Mouse (Mus musculus) limb, embryonic 13.5 days (tissue): Measurements from ENCODE around the gene Uba3. TPM values are rescaled to one million over a fixed set of nuclear protein-coding genes. Genes with fewer than 3 reads are reported as not detected.

Experiments
- ATAC-seq: fragments of 200-750 bp; cut with Nextera tagmentation; 2 replicates; pipeline ENCODE4 v1.8.0; 2017; ENCODE audit warnings: low read depth, moderate number of reproducible peaks, moderate TSS enrichment; ENCODE audit not compliant: low FRiP score
- H3K27ac ChIP-seq: fragments of 300-500 bp; sonication (generic); 2 replicates; pipeline ENCODE4 v1.5.1; 2015; ENCODE audit warnings: inconsistent platforms, mild to moderate bottlenecking, moderate library complexity
- H3K27me3 ChIP-seq: fragments of 300-500 bp; sonication (generic); 2 replicates; pipeline ENCODE4 v1.6.1; 2015; ENCODE audit warnings: mild to moderate bottlenecking, inconsistent platforms
- H3K36me3 ChIP-seq: fragments of 300-500 bp; sonication (generic); 2 replicates; pipeline ENCODE4 v1.6.1; 2015; ENCODE audit warnings: inconsistent platforms, mild to moderate bottlenecking, moderate library complexity
- H3K4me1 ChIP-seq: fragments of 300-500 bp; sonication (generic); 2 replicates; pipeline ENCODE4 v1.6.1; 2015; ENCODE audit warnings: inconsistent platforms
- H3K4me2 ChIP-seq: fragments of 300-500 bp; sonication (generic); replicated peaks from 2 replicates; pipeline ENCODE4 v1.6.1; 2015; ENCODE audit warnings: inconsistent platforms, mild to moderate bottlenecking, moderate library complexity
- H3K4me3 ChIP-seq: fragments of 300-500 bp; sonication (generic); 2 replicates; pipeline ENCODE4 v1.5.1; 2015; ENCODE audit warnings: moderate library complexity, mild to moderate bottlenecking, inconsistent platforms
- H3K9ac ChIP-seq: fragments of 300-500 bp; sonication (generic); 2 replicates; pipeline ENCODE4 v1.6.1; 2015; ENCODE audit warnings: mild to moderate bottlenecking, inconsistent platforms
- H3K9me3 ChIP-seq: fragments of 300-500 bp; sonication (generic); 2 replicates; pipeline ENCODE4 v1.6.1; 2016; ENCODE audit warnings: inconsistent platforms
- WGBS: fragments of 180-500 bp; shearing (Covaris S2); methylation state at CpG from one replicate; pipeline ENCODE4 v1.1.7; 2015; 5-methylcytosine and 5-hydroxymethylcytosine counted together
- polyA plus RNA-seq: library from polyadenylated mRNA; unstranded; fragments of >200 nt; fragmentation: Nextera tagmentation; extraction: Ambion mirVana; gene quantifications from 2 replicates; pipeline ENCODE4 v1.2.1, GENCODE M21; 2015

Gene Uba3
- polyA plus RNA-seq, 1 experiment from 2014 or later, result 90.1 TPM

DNA sequence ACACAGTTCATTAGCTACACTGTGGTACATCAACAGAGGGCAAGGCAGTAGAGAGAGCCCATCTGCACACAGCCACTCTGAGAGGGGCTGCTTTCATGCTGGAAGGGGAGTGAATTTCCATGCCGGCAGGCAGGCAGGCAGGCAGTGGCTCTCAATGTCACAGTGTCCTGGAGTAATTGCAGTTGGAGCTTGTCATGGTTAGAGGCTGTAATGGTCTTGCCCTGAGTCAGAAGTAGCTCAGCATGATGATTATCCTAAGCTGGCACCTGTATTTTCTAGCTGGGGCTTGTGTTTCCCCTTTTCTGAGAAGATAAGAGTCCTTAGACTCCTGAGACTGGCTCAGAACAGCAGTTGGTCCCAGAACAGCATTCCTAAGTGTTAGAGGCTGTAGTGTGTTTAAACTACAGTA is 20.6 kb upstream of the Uba3 start:
- 46% methylated on average over 1 of the region's 1 CpGs for WGBS
- H3K36me3 ChIP-seq, result peaks cover 17% of the 10 kb centered on the region

DNA sequence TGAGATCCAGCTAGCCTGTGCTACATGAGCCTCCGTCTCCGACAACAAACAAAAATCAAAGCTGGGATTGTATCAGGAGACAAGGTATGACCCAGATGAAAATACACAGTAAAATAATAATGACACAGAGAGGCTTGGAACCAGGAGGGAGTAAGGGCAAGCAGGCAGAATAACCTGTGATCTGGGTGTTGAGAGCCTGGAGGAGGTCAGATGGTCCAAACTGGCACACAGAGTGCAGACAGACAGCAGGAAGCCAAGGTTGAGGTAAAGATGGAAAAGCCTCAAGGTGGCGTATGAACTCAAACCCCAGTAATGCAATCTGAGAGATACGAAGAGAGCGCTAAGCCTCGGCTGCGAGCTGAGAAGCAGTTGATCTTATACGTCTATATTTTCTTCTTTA is 19.1 kb upstream of the Uba3 start:
- 92% methylated on average over 8 of the region's 8 CpGs for WGBS
- peaks cover 22% of the 10 kb centered on the region for H3K4me1 ChIP-seq
- peaks cover 6% of the 10 kb centered on the region; the same call in 1 of the 2 replicates for H3K36me3 ChIP-seq
- no peak overlapping the region for H3K4me2 ChIP-seq
- H3K9ac ChIP-seq, result no peak overlapping the region
- H3K9me3 ChIP-seq, result 0 out of 2 replicates have a peak, but pooled peaks cover 4% of the 10 kb centered on the region
- ATAC-seq, result no peak
- H3K27me3 ChIP-seq, result peaks cover 29% of the 10 kb centered on the region
- no peak overlapping the region for H3K4me3 ChIP-seq
- no peak overlapping the region for H3K27ac ChIP-seq

More for the DNA sequence above, 20.6 kb upstream of the Uba3 start:
- Histone ChIP-seq H3K4me2 (no peak overlapping the region), H3K27me3 (peaks cover 43% of the 10 kb centered on the region), H3K4me3 (no peak overlapping the region), H3K4me1 (peaks cover 20% of the 10 kb centered on the region), H3K9me3 (0 out of 2 replicates have a peak, but pooled peaks cover 4% of the 10 kb centered on the region), H3K27ac (no peak overlapping the region), H3K9ac (no peak overlapping the region)
- ATAC-seq, result no peak

DNA sequence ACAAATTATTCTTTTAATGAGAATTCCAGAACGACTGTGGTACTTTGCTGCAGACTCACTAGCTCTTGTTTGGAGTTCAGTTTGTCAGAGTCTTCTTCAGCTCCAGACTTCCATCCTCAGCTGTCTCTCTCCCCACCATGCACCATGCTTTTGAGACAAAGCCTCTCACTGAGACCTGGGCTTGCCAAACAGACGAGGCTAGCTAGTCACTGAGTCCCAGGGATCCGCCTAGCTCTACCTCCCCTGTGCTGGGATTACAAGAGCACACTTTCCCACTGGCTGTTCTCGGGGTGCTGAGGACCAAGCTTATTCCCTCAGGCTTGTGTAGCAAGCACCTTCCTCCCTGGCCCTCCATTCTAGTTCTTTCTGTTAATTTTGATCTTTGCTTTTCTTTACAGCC is 18.1 kb upstream of the Uba3 start:
- H3K4me3 ChIP-seq, result no peak overlapping the region
- H3K9ac ChIP-seq, result no peak overlapping the region
- 0 out of 2 replicates have a peak, but pooled peaks cover 4% of the 10 kb centered on the region for H3K9me3 ChIP-seq
- peaks cover 3% of the 10 kb centered on the region; the same call in 1 of the 2 replicates for H3K36me3 ChIP-seq
- H3K27ac ChIP-seq, result no peak overlapping the region
- H3K27me3 ChIP-seq, result peaks cover 23% of the 10 kb centered on the region
- WGBS, result 64% methylated on average over 4 of the region's 4 CpGs
- no peak for ATAC-seq
- H3K4me1 ChIP-seq, result peaks cover 22% of the 10 kb centered on the region
- no peak overlapping the region for H3K4me2 ChIP-seq

DNA sequence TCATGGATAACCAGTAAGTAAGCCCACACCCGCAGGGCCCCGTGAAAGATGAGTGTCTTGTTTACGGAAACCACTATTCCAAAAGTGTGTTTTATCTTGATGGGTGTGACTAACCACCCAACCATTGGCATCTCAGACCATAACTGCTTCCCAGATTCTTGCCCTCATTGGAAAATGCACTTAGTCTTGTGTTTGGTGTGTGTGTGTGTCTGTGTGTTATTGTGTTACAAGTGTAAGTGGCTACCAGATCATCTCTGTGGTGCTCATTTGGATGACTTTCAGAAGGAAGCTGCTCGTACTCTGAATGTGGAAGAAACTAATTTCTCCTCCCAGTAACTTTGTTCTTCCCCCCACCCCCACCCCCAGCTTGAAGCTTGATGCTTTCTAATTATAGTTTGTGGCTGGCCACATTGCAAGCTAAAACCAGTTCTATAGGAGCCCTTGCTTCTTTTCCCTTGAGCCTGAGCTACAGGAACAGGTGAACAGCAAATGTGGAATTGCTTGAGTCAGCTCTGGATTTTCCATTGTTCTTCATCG is 17.6 kb upstream of the Uba3 start:
- Histone ChIP-seq H3K9me3 (0 out of 2 replicates have a peak, but pooled peaks cover 4% of the 10 kb centered on the region), H3K9ac (no peak overlapping the region), H3K4me2 (no peak overlapping the region), H3K4me3 (no peak overlapping the region), H3K4me1 (peaks cover 22% of the 10 kb centered on the region), H3K27ac (peak overlapping the region; percentile 28; the same call in 1 of the 2 replicates), H3K36me3 (peaks cover 3% of the 10 kb centered on the region; the same call in 1 of the 2 replicates), H3K27me3 (peaks cover 18% of the 10 kb centered on the region)
- WGBS, result 62% methylated on average over 5 of the region's 5 CpGs
- ATAC-seq, result peak; percentile 72

DNA sequence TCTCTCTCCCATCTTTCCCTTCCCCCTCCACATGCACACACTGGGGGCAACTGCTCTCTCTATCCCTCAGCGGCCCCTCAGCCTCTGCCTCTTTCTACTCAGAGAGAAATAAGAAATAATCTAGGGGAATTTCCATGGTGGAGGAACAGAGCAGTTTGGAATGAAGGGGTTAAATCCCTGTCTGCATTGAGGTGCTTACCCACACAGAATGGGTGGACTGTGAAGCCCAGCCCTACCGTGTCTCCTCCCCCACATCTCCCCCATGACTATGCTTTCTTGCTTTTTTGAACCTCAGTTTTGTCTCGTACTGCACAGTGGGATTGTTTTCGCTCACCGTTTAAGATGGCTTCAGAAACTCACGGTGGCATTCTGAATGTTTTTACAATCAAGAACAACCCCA is 16.9 kb upstream of the Uba3 start:
- H3K9me3 ChIP-seq, result no peaks in the 10 kb centered on the region
- no peak overlapping the region for H3K9ac ChIP-seq
- H3K4me1 ChIP-seq, result peaks cover 22% of the 10 kb centered on the region
- no peak overlapping the region for H3K4me2 ChIP-seq
- no peak for ATAC-seq
- peak overlapping the region; percentile 34; the same call in 1 of the 2 replicates for H3K27ac ChIP-seq
- no peak overlapping the region for H3K4me3 ChIP-seq
- H3K36me3 ChIP-seq, result peaks cover 3% of the 10 kb centered on the region; the same call in 1 of the 2 replicates
- 53% methylated on average over 6 of the region's 6 CpGs for WGBS
- peaks cover 15% of the 10 kb centered on the region for H3K27me3 ChIP-seq

DNA sequence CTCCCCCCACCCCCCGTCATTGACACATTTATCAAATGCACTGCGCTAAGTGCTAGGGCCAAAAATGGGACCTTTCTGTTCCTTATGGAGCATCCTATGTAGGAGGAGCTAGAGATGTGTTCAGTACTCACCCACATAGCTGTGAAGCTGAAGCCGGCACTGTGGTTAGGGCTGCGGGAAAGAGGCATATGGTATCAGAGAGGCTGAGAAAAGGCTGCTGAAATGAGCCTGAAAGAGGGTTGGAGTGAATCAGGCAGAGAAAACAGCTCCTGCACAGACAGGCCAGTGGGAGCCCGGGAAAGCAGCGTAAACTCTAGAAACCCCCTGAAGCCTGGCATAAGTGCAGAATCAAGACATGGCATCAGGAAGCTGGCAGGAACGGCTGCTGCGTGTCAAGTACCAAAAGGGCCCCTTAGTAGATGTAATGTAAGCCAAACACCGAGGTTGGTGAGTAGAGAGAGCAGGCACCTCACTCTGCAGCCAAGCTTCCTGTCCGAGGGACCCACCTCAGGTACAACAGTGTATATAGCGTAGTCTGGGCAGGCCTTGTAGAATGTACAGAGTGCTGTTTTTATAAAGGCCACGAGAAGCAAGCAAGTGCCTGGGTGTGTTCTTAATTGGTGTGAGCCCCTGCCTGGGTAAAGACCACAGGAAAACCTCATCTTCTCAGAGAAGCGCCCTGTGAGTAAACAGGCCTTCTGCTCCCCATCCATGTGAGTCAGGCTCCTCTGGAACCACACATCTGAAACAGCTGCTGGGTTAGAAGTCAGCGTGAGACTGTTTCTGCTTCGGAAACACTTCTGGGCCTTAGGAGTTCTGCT is 16.0 kb upstream of the Uba3 start:
- Histone ChIP-seq H3K4me1 (peaks cover 22% of the 10 kb centered on the region), H3K9ac (no peak overlapping the region), H3K4me2 (no peak overlapping the region), H3K4me3 (no peak overlapping the region), H3K36me3 (no peaks in the 10 kb centered on the region), H3K27ac (peak overlapping the region; percentile 34; the same call in 1 of the 2 replicates), H3K9me3 (no peaks in the 10 kb centered on the region), H3K27me3 (peaks cover 7% of the 10 kb centered on the region; the same call in 1 of the 2 replicates)
- ATAC-seq, result no peak
- 64% methylated on average over 15 of the region's 15 CpGs for WGBS

DNA sequence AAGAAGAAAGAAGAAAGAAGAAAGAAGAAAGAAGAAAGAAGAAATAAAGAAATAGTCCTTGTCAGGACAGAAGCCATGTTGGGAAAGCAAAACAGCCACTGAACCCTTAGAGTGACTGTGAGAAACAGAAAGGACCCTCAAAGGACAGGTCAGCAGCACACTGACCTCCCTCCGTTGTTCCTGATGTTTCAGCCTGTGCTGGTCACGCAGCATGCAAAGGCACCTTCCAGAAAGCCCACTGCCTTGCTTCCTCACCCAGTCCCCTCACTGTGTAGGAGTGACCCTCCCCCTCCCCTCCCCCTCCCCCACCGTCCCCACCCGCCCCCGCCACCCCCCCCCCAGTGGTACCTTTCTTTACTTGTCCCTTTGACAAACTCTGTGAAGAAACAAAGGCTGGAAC is 15.2 kb upstream of the Uba3 start:
- Histone ChIP-seq H3K9me3 (no peaks in the 10 kb centered on the region), H3K27ac (no peak overlapping the region)
- 73% methylated on average over 3 of the region's 5 CpGs for WGBS

DNA sequence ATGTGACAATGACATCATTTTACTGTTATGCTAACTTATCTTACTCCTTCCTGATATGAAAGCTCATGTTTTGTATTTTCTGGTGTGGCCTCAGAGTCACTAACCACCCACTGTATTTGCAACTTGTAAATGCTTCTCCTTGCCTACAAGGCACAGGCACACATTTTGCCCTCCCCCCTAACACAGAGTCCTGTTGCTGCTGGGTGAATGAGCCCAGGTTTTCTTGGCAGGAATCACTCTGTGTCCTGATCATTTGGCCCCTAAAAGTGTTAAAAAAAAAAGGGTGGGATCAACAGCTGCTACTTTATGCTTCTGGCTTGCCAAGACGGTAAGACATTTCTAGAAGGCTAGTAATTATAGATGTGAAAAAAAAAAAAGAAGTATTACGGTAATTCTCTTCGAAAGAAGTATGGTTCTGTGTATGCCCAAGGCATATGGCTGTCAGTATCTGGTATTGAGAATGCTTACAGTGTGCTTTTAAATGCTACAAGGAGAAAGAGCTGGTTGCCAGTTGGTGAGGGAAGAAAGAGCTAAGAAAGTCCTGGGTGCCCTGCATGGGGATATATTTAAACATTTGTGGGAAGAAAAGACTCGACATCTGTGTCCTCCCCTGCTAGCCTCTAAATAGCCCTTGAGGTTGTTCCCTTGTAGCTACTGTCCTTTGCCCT is 10.8 kb upstream of the Uba3 start:
- H3K9ac ChIP-seq, result no peak overlapping the region

More for the DNA sequence above, 15.2 kb upstream of the Uba3 start:
- H3K4me2 ChIP-seq, result no peak overlapping the region
- H3K9ac ChIP-seq, result no peak overlapping the region
- peaks cover 22% of the 10 kb centered on the region for H3K4me1 ChIP-seq
- H3K36me3 ChIP-seq, result no peaks in the 10 kb centered on the region
- peaks cover under 1% of the 10 kb centered on the region; the same call in 1 of the 2 replicates for H3K27me3 ChIP-seq
- ATAC-seq, result no peak
- H3K4me3 ChIP-seq, result no peak overlapping the region

DNA sequence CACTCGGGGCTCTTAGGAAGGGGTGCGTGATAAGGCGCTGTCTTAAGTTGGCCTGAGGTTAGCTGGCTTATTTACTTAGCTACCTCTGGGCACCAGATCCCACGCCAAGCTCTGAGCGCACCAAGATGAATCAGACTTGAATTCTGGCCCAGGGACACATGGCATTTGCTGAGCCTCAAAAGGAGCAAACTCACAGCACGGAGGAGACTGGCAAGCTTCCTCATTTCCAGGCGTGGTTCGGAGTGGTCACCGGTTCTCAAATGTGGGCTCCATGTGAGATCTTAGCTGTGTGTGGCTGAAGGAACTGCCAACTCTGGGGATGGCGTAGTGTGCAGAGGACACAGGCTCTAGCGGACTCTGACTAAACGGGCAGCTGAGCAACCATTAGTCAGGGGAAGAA is 6.5 kb upstream of the Uba3 start:
- peaks cover 8% of the 10 kb centered on the region; the same call in 1 of the 2 replicates for H3K27me3 ChIP-seq
- H3K4me1 ChIP-seq, result peaks cover 15% of the 10 kb centered on the region
- WGBS, result 70% methylated on average over 12 of the region's 12 CpGs
- no peak overlapping the region for H3K9ac ChIP-seq
- peaks cover 7% of the 10 kb centered on the region; the same call in 1 of the 2 replicates for H3K36me3 ChIP-seq
- no peak for ATAC-seq
- peak overlapping the region; percentile 76 for H3K4me2 ChIP-seq
- H3K27ac ChIP-seq, result no peak overlapping the region
- H3K4me3 ChIP-seq, result peak overlapping the region; percentile 57
- no peaks in the 10 kb centered on the region for H3K9me3 ChIP-seq

More for the DNA sequence above, 10.8 kb upstream of the Uba3 start:
- H3K4me1 ChIP-seq, result peaks cover 10% of the 10 kb centered on the region
- no peak for ATAC-seq
- H3K4me2 ChIP-seq, result no peak overlapping the region
- no peak overlapping the region for H3K4me3 ChIP-seq
- H3K27ac ChIP-seq, result no peak overlapping the region
- 62% methylated on average over 4 of the region's 4 CpGs for WGBS
- no peaks in the 10 kb centered on the region for H3K9me3 ChIP-seq
- peaks cover 8% of the 10 kb centered on the region; the same call in 1 of the 2 replicates for H3K27me3 ChIP-seq
- peaks cover 7% of the 10 kb centered on the region; the same call in 1 of the 2 replicates for H3K36me3 ChIP-seq

DNA sequence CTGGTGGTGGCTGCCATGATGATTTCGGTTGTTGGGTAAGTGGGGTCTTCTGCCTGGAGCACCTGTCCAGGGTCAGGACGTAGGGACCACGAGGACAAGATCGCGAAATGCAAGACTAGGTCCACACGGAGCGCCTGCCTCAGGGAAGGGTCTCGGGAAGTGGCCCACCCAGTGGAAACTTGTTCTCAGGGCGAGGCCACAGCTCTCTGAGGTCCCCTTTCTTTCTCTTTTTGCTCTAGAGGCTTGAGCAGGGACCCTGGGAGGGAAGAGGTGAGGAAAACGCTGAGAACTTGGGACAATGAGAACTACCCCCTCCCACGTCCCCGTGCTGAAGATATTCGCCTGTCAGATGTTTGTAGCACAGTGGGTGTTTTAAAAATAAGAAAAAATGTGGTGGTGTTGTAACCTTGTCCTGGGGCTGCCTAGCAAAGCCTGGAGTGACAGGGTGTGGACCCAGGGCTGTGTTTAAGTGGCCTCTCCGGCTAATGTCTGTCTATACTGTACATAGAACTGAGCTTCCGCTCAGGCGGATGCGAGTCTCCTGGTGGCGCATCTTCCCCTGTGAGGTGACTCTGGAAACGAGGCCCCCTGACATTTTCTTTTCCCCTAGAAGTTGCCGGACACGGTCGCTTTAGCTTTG is 5.6 kb upstream of the Uba3 start:
- peak; percentile 57 for ATAC-seq
- peaks cover 8% of the 10 kb centered on the region; the same call in 1 of the 2 replicates for H3K27me3 ChIP-seq
- H3K9ac ChIP-seq, result peak overlapping the region; percentile 72
- peak overlapping the region; percentile 57 for H3K4me3 ChIP-seq
- H3K36me3 ChIP-seq, result peaks cover 7% of the 10 kb centered on the region; the same call in 1 of the 2 replicates
- no peak overlapping the region for H3K27ac ChIP-seq
- no peaks in the 10 kb centered on the region for H3K9me3 ChIP-seq
- H3K4me1 ChIP-seq, result peaks cover 15% of the 10 kb centered on the region
- H3K4me2 ChIP-seq, result peak overlapping the region; percentile 76
- 1% methylated on average over 22 of the region's 22 CpGs for WGBS

DNA sequence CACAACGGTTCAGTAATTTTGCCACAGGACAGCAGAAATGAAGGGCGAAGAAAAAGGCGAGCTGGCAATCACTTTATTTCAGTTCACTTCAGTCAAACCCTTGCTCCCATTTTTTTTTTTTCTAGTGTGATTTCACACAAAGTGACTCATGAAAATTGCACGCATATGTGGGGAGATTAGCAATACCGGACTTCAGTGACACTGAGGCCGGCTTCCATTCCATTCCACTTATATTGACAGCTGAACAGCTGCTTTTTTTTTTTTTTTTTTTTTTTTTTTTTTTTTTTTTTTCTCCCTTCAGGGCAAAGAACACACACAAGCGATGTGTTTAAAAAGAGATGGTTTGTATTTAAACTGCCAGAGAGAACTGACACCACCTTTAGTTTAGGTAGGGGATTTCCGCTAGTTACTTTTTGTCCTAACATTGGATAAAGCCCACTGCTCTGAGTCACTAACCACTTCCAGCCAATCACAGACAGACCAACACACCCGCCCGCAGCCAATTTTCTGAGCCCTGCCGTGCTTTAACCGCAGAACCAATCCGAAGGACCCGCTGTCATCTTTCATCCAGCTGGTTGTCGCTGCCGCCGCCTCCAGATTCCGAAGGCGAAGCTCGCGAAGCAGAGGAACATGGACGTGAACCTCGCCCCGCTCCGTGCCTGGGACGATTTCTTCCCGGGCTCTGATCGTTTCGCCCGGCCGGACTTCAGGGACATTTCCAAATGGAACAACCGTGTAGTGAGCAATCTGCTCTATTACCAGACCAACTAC is 4.9 kb upstream of the Uba3 start, which contains the start of gene Arl6ip5:
TSS of gene Arl6ip5 (plus strand) at position 499 of the 771 bp plus-strand sequence.
- no peaks in the 10 kb centered on the region for H3K9me3 ChIP-seq
- WGBS, result 11% methylated on average over 32 of the region's 32 CpGs

More for the DNA sequence above, 4.9 kb upstream of the Uba3 start, which contains the start of gene Arl6ip5:
- peak within 1 kb of the TSS; percentile 76 for H3K4me2 ChIP-seq
- no peak within 1 kb of the TSS for H3K27ac ChIP-seq
- peaks cover 15% of the 10 kb centered on the region for H3K4me1 ChIP-seq
- H3K4me3 ChIP-seq, result peak within 1 kb of the TSS; percentile 57
- peak within 1 kb of the TSS; percentile 72 for H3K9ac ChIP-seq
- peak; percentile 82 for ATAC-seq
- H3K36me3 ChIP-seq, result peaks cover 4% of the 10 kb centered on the region; the same call in 1 of the 2 replicates
- H3K27me3 ChIP-seq, result peaks cover 8% of the 10 kb centered on the region; the same call in 1 of the 2 replicates
